Mouse (Mus musculus) bone marrow, adult 2 months (tissue): ENCODE measurements around the gene Mid1. TPM values are rescaled to one million over a fixed set of nuclear protein-coding genes. Genes with fewer than 3 reads are reported as not detected.
A peak's percentile ranks its signal among the peaks of the same experiment; 100 is the strongest.
"Not testable (repeated sequence)": the region's sequence is repeated elsewhere in the genome, so short reads cannot be mapped to it uniquely, and the experiment has no call there.

ENCODE experiments used
- H3K27ac ChIP-seq: fragments of 200-500 bp; 2 replicates; pipeline ENCODE4 v1.5.1; 2012; ENCODE audit warnings: low read depth, mild to moderate bottlenecking, control low read depth, inconsistent platforms, low read length; ENCODE audit not compliant: control insufficient read depth, poor library complexity, insufficient read depth
- H3K4me1 ChIP-seq: fragments of 200-500 bp; 2 replicates; pipeline ENCODE4 v1.6.1; 2011; ENCODE audit warnings: low read length; ENCODE audit not compliant: control insufficient read depth, insufficient read depth
- H3K4me3 ChIP-seq: fragments of 200-500 bp; replicated peaks from 2 replicates; pipeline ENCODE3; 2011; ENCODE audit warnings: mild to moderate bottlenecking, low read depth, low read length, control low read depth; ENCODE audit not compliant: control insufficient read depth
- CTCF ChIP-seq: fragments of 200-500 bp; IDR thresholded peaks from 2 replicates; pipeline ENCODE4 v1.5.1; 2011; ENCODE audit warnings: low read length, control low read depth; ENCODE audit not compliant: control insufficient read depth, insufficient read depth
- WGBS: fragments of 180-500 bp; shearing (Covaris S2); methylation state at CpG from one replicate; pipeline ENCODE4 v1.1.7; 2018; 5-methylcytosine and 5-hydroxymethylcytosine counted together
- polyA plus RNA-seq: library from polyadenylated mRNA; stranded (reverse); fragments of >200 nt; gene quantifications from 2 replicates; pipeline ENCODE4 v1.2.4, GENCODE M21; 2011; ENCODE audit warnings: low replicate concordance; ENCODE audit not compliant: missing spikeins, insufficient read depth, insufficient read length

Mid1 gene
- polyA plus RNA-seq, 1 experiment = 33.3 TPM

- H3K27ac ChIP-seq, H3K4me3 ChIP-seq, H3K4me1 ChIP-seq: not testable (repeated sequence)
- WGBS = 51% methylated on average over 15 of the region's 15 CpGs
- TF ChIP-seq CTCF = peak; percentile 67
Measured at GRCm38 (mm10) chrX:170021750-170022461, 336.9 kb downstream of the Mid1 start.

Other genes starting within 250 kb of the Mid1 start
- not detected in 2 replicates for gene 4933400A11Rik, start 94.4 kb downstream of the Mid1 start, polyA plus RNA-seq